In genomic region chr14:18398953-18399352, GRCm38 (mm10) we compare ENCODE assay signal across 14 mouse cellular contexts.
"Had no signal": no experiment of that assay in that cellular context is flagged by ENCODE, and none has a peak within 500 bp of the region (broad histone marks: within the 10 kb centered on the region; RNA-seq: fewer than 3 reads in every experiment).

No protein-coding gene starts in this region.

- H3K27me3 ChIP-seq: kidney, embryonic 15.5 days; midbrain, embryonic 13.5 days; neural tube, embryonic 15.5 days had no signal

- H3K9me3 ChIP-seq: limb, embryonic 10.5 days; midbrain, embryonic 13.5 days; neural tube, embryonic 15.5 days had no signal

- H3K4me1 ChIP-seq: midbrain, embryonic 13.5 days had no signal

- H3K36me3 ChIP-seq: kidney, embryonic 15.5 days; limb, embryonic 10.5 days; midbrain, embryonic 13.5 days; neural tube, embryonic 15.5 days had no signal

- H3K9ac ChIP-seq: kidney, embryonic 15.5 days; liver, embryonic 14.5 days; midbrain, embryonic 13.5 days; neural tube, embryonic 15.5 days had no signal

- ATAC-seq: lung, postnatal 0 days; midbrain, embryonic 13.5 days had no signal

- DNase-seq: kidney, postnatal 25 days; lung, adult 2 months; lung, postnatal 36 days; right cerebral cortex, postnatal 4 days; spleen, adult 18-20 months; thymus, adult 18-20 months; thymus, postnatal 14 days had no signal

- H3K27ac ChIP-seq: kidney, embryonic 15.5 days; left cerebral cortex, adult 2 months; limb, embryonic 10.5 days; liver, embryonic 14.5 days; midbrain, embryonic 13.5 days; neural tube, embryonic 15.5 days had no signal

- H3K4me2 ChIP-seq: kidney, embryonic 15.5 days; midbrain, embryonic 13.5 days; neural tube, embryonic 15.5 days had no signal

- H3K4me3 ChIP-seq: kidney, embryonic 15.5 days; left cerebral cortex, adult 2 months; limb, embryonic 10.5 days; midbrain, embryonic 13.5 days; neural tube, embryonic 15.5 days had no signal
